Mouse (Mus musculus): ENCODE data around the gene 2410137M14Rik.
"Not testable (repeated sequence)": the region's sequence is repeated elsewhere in the genome, so short reads cannot be mapped to it uniquely, and the experiment has no call there.

The 2410137M14Rik gene

GRCm38 (mm10) chr17:36981221-36981813, at the start of gene 2410137M14Rik:
2410137M14Rik (minus strand) TSS chr17:36981237.
- no peak for DNase-seq

GRCm38 (mm10) chr17:37029162-37029561, 48.1 kb upstream of the 2410137M14Rik start:
- DNase-seq, result no peak

- peak; percentile 62 to 71 for DNase-seq
These were observed 47.7 kb upstream of the 2410137M14Rik start for GRCm38 (mm10) chr17:37028683-37029120.

- DNase-seq, result no peak
These were observed 47.2 kb upstream of the 2410137M14Rik start for GRCm38 (mm10) chr17:37028212-37028611.

GRCm38 (mm10) chr17:37027486-37027885, 46.4 kb upstream of the 2410137M14Rik start:
- no peak for DNase-seq

DNA sequence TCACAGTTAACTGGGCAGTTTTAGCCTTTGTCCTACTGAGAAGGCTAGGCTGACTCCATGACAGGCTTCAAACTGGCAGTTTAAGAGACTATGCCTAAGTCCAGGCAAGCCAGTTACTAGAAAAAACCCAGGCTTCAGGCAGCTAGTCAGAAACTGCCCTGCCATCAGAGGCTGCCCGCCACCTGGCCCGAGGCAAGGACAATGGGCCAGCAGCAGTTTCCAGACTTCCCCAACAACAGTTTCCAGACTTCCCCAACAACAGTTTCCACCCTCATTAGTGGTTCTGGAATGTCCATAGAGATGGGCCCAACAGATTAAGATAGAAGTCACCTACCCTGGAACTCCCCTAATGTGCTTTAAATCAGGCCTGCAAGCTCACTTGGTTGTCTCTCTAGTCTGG, 45.4 kb upstream of the 2410137M14Rik start:
- no peak for DNase-seq

GRCm38 (mm10) chr17:37022628-37023576, 41.9 kb upstream of the 2410137M14Rik start, which contains the start of gene Mog:
Mog (minus strand) TSS chr17:37023398.
- DNase-seq, result no peak

DNA sequence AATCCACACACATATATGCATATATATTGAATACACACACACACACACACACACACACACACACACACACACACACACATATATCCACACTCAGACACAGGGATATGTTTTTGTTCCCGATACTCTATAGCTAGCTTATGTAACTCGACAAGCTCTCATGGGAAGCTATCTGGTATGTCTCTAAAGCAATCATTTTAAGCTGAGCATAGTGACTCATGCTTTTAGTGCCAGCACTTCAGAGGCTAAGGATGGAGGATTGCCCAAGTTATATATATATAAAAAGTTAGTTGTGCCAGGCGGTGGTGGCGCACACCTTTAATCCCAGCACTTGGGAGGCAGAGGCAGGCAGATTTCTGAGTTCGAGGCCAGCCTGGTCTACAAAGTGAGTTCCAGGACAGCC, 38.2 kb upstream of the 2410137M14Rik start:
- DNase-seq, result not testable (repeated sequence)

- DNase-seq, result no peak
These were observed 37.3 kb upstream of the 2410137M14Rik start for GRCm38 (mm10) chr17:37018328-37018727.

GRCm38 (mm10) chr17:37016333-37016732, 35.3 kb upstream of the 2410137M14Rik start:
- no peak for DNase-seq

DNA sequence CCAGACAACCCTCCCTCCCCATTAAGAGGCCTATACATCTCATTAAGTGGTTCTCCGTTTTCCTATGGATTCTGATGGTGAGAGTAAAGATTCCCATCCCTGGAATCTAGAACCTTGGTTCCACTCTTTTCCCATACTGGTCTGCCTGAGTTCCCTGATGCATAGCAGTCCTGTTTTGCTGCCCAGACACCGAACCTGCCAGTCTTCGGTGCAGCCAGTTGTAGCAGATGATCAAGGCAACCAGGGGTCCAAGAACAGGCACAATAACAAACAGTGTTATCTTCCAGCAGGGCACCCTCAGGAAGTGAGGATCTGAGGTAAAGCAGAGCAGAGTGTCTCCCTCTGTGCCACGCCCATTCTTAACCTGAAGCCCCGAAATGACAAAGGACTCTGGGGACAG, 31.1 kb upstream of the 2410137M14Rik start:
- DNase-seq, result no peak

DNA sequence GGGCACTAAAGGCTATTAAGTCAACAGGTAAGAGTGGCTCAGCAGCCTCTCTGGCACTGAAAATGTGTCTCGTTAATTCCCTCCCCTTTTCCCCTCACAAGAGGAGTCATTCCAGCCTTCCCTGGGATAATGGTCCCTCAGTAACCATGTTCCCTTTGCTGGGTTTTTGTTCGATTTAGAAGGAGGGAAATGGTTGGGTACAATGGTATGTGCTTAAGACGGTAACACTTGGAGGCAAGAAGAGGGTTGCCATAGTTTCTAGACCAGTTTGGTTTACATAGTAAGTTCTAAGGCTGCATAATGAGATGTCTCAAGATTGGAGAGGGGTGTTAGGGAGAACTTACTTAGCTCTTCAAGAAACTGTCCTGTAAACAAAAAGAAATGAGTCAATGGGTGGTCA, 30.7 kb upstream of the 2410137M14Rik start:
- DNase-seq, result no peak

GRCm38 (mm10) chr17:37009460-37010042, 28.5 kb upstream of the 2410137M14Rik start:
- DNase-seq, result no peak

DNA sequence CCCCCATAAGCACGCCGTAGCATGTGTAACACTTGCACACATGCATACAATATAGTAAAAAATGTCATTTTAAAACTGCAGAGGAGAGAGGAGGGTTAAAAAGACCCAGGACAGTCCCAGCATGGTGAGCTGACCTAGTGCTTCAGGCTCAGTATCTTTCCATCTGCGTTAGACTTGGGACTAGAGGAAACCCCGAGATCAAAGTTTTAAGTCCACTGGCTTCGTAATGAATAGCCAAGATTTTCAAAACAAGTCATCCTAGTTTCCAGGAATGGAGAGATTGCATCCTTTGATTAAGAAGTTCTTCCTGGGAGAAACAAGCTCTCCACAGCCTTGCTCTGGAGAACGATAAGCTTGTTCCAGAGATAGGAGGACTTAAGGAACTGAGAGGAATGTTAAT, 27.1 kb upstream of the 2410137M14Rik start:
- DNase-seq, result no peak

- DNase-seq, result no peak
These were observed 22.3 kb upstream of the 2410137M14Rik start for GRCm38 (mm10) chr17:37003366-37003765.

DNA sequence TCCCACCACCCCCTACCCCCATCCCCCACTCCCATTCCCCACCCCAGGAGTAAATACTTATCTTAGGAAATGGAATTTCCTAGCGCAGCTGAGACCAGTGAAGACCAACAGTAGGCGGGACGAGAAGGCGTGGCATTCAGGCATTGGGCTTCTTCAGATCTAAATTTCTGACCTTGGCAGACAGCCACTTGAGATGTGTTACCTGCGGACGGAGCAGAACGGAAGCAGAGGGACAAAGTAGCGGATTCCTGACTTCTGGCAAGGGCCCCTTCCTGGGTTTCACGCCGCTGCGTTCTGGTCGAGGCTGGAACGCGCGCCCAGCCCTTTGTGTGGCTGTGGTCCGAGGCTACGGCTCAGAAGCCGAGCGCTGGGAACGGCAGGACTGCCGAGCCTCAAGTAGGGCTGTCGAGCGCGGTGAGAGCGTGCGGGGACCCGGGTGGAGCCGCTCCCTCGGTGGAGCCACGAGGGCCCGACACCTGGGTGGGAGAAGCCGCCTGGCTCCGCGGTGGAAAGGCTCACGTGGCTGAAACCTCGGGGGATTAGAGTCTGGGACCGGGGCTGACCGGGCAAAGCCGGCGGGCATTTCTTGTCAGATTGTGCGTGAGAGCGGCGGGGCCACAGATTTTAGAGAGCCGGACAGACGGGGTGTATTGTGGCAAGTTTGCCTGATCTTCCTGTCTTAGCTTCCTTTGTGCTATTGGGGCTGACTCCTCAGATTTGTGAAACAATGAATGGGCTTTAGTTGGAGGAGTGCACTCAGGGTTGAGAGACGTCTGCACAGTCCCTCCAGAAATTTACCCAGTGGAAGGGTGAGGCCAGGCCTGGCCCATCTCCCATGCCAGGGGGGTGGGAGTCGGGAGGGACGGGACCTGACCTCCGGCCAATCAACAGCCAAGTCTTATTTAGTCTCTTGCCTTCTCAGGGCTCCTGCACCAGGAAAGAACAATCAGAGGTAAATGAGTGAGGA, 21.6 kb upstream of the 2410137M14Rik start:
- DNase-seq, result no peak

GRCm38 (mm10) chr17:37000863-37001262, 19.8 kb upstream of the 2410137M14Rik start, which contains the start of gene Zfp57:
Zfp57 (plus strand) TSS chr17:37001163.
- DNase-seq, result no peak

- no peak for DNase-seq
These were observed 17.4 kb upstream of the 2410137M14Rik start for GRCm38 (mm10) chr17:36998477-36998876.

GRCm38 (mm10) chr17:36997033-36997735, 16.1 kb upstream of the 2410137M14Rik start:
- DNase-seq, result peak; percentile 24 to 68

DNA sequence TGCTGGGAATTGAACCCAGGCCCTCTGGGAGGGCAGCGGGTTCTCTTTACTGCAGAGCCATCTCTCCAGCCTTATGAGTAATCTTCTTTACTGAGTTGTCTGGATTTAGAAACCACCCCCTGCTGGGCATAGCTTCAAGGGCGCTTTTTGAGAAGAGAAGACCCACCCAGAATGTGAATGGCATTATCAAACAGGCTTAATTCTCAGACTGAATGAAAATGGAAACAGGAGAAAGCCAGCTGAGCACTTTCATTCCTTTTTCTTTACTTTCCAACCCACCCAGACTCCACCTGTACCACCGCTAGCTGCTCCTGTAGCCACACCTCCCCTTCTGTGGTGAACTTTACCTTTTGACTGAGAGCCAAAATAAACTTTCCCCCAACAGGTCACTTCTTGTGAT, 14.4 kb upstream of the 2410137M14Rik start:
- no peak for DNase-seq

- DNase-seq, result no peak
These were observed 13.5 kb upstream of the 2410137M14Rik start for GRCm38 (mm10) chr17:36994528-36994927.
